Mouse (Mus musculus) embryonic fibroblast, embryonic 13.5 days (primary cell): ENCODE measurements around the gene Stard8.
"Not testable (repeated sequence)": the region's sequence is repeated elsewhere in the genome, so short reads cannot be mapped to it uniquely, and the experiment has no call there.

Experiments used
- CTCF ChIP-seq: IDR thresholded peaks from 2 replicates; pipeline ENCODE4 v1.5.1; 2011; ENCODE audit warnings: mild to moderate bottlenecking, control low read depth, low read length, moderate library complexity, borderline replicate concordance; ENCODE audit not compliant: insufficient read depth
- POLR2A ChIP-seq: IDR thresholded peaks from 2 replicates; pipeline ENCODE4 v1.6.1; 2011; ENCODE audit warnings: low read depth, mild to moderate bottlenecking, control low read depth, low read length, moderate library complexity

DNA sequence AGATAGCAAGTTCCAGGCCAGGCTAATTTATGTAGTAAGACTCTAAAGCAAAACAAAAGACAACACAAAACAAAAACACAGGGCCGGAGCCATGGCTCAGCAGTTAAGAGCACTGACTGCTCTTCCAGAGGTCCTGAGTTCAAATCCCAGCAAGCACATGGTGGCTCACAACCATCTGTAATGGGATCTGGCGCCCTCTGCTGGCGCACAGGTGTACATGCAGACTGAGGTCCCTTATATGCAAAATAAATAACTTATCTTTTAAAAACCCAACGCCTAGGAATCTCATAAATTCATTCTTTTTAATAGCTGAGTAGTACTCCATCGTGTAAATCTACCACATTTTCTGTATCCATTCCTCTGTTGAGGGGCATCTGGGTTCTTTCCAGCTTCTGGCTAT lies 16.4 kb upstream of the Stard8 start:
- TF ChIP-seq CTCF, POLR2A: not testable (repeated sequence)
